Mouse (Mus musculus) midbrain, embryonic 15.5 days (tissue): ENCODE measurements around the gene Zbp1. TPM values are rescaled to one million over a fixed set of nuclear protein-coding genes. Genes with fewer than 3 reads are reported as not detected.
A peak's percentile ranks its signal among the peaks of the same experiment; 100 is the strongest.

ENCODE experiments used
- ATAC-seq: fragments of 200-750 bp; cut with Nextera tagmentation; replicated peaks from 2 replicates; pipeline ENCODE4 v1.8.0; 2017; ENCODE audit warnings: moderate TSS enrichment
- H3K27ac ChIP-seq: fragments of 300-500 bp; sonication (generic); 2 replicates; pipeline ENCODE4 v1.5.1; 2015; ENCODE audit warnings: mild to moderate bottlenecking, inconsistent platforms
- H3K27me3 ChIP-seq: fragments of 300-500 bp; sonication (generic); replicated peaks from 2 replicates; pipeline ENCODE4 v1.6.1; 2015; ENCODE audit warnings: inconsistent platforms
- H3K36me3 ChIP-seq: fragments of 300-500 bp; sonication (generic); replicated peaks from 2 replicates; pipeline ENCODE4 v1.6.1; 2015; ENCODE audit warnings: inconsistent platforms
- H3K4me1 ChIP-seq: fragments of 300-500 bp; sonication (generic); 2 replicates; pipeline ENCODE4 v1.6.1; 2015; ENCODE audit warnings: inconsistent platforms
- H3K4me2 ChIP-seq: fragments of 300-500 bp; sonication (generic); 2 replicates; pipeline ENCODE4 v1.6.1; 2015; ENCODE audit warnings: inconsistent platforms, mild to moderate bottlenecking, moderate library complexity
- H3K4me3 ChIP-seq: fragments of 300-500 bp; sonication (generic); 2 replicates; pipeline ENCODE4 v1.5.1; 2015; ENCODE audit warnings: mild to moderate bottlenecking, inconsistent platforms
- H3K9ac ChIP-seq: fragments of 300-500 bp; sonication (generic); 2 replicates; pipeline ENCODE4 v1.6.1; 2015; ENCODE audit warnings: mild to moderate bottlenecking, inconsistent platforms
- H3K9me3 ChIP-seq: fragments of 300-500 bp; sonication (generic); 2 replicates; pipeline ENCODE4 v1.6.1; 2016; ENCODE audit warnings: inconsistent platforms
- WGBS: fragments of 180-500 bp; shearing (Covaris S2); methylation state at CpG from one replicate; pipeline ENCODE4 v1.1.7; 2015; ENCODE audit warnings: mixed read lengths; 5-methylcytosine and 5-hydroxymethylcytosine counted together
- polyA plus RNA-seq: library from polyadenylated mRNA; unstranded; fragments of >200 nt; fragmentation: Nextera tagmentation; extraction: Ambion mirVana; gene quantifications from 2 replicates; pipeline ENCODE4 v1.2.1, GENCODE M21; 2015

Zbp1 gene
- polyA plus RNA-seq, 1 experiment from 2014 or later = 0.22 TPM

DNA sequence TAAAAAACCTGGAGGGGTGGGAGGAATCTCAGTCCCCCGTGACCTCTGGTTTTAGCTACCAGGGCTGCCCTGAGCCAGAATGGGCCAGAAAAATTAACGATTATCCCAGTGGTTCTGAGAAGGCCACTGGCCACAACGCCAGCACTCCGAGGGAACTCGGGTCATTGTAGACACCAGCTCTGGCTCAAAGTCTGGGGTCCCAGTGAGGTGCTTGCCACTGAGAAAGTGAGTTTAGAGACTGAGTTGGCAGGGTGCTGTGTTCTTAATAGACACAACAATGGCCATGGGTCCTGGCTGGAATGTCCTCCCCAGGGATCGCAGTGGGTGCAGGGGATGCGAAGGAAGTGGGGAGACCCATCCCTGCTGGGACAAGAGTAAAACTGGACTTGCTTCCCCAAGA, 36.8 kb downstream of the Zbp1 start:
- H3K4me3 ChIP-seq = no peak overlapping the region
- no peak overlapping the region for H3K4me2 ChIP-seq
- no peaks in the 10 kb centered on the region for H3K9me3 ChIP-seq
- no peak overlapping the region for H3K27ac ChIP-seq
- H3K36me3 ChIP-seq = no peaks in the 10 kb centered on the region
- no peak overlapping the region for H3K9ac ChIP-seq
- WGBS = 87% methylated on average over 7 of the region's 7 CpGs
- 0 out of 2 replicates have a peak, but pooled peaks cover 2% of the 10 kb centered on the region for H3K4me1 ChIP-seq
- no peak for ATAC-seq
- H3K27me3 ChIP-seq = no peaks in the 10 kb centered on the region

DNA sequence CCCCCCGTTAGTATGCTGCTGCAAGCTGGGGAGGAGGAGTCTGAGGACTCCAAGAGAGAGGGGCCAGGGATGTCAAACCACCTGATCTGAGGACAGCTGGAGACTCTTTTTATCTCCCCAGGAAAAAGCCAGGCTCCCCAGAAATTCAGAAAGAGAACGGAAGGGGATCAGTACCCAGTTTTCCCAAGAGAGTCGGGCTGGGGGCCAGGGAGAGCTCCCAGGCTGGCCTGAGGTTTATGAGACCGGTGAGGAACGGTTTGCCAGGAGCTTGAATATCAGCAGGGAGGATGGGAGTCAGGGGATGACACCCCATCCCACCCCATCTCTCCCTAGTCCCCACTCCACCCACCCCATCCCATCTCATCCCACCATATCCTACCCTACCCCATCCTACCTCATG, 37.2 kb downstream of the Zbp1 start:
- no peak for ATAC-seq
- H3K4me3 ChIP-seq = no peak overlapping the region
- no peaks in the 10 kb centered on the region for H3K36me3 ChIP-seq
- no peak overlapping the region for H3K27ac ChIP-seq
- H3K9ac ChIP-seq = no peak overlapping the region
- WGBS = 63% methylated on average over 4 of the region's 5 CpGs
- no peaks in the 10 kb centered on the region for H3K27me3 ChIP-seq
- H3K4me1 ChIP-seq = 0 out of 2 replicates have a peak, but pooled peaks cover 1% of the 10 kb centered on the region
- no peak overlapping the region for H3K4me2 ChIP-seq
- H3K9me3 ChIP-seq = no peaks in the 10 kb centered on the region

DNA sequence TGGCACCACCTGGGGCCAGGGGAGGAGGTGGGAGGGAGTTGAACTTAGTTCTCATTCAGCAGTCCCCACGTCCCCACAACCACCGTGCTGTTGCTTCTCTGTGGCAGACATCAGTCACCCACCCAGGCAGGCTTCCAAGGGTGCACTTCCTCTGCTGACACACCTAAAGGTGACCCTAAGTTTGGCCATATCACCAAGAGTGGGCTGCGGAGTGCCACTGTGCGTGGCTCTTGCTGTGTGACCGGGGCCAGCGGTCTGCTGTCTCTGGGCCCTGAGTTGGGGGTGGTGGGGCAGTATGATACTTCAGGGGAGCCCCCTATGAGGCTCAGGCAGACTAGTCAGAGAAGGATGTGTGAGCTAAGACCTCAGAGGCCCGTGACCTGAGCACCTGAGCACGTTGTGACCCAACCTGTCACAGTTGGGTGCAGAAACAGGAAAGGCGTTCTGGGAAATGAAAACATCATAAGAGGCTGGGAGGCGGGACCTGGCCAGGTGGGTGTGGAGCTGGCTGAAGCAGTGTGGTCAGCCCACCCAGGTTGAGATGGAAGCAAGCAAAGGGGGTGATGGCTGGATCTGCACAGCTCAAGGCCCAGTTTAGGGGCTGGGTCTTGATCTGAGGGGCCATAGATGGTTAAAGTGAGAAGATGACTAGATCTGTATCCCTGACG, 37.9 kb downstream of the Zbp1 start:
- no peak overlapping the region for H3K27ac ChIP-seq
- ATAC-seq = no peak
- 80% methylated on average over 11 of the region's 11 CpGs for WGBS
- no peak overlapping the region for H3K4me3 ChIP-seq
- no peaks in the 10 kb centered on the region for H3K4me1 ChIP-seq
- no peak overlapping the region for H3K4me2 ChIP-seq
- H3K27me3 ChIP-seq = no peaks in the 10 kb centered on the region
- H3K9ac ChIP-seq = no peak overlapping the region
- H3K36me3 ChIP-seq = no peaks in the 10 kb centered on the region
- H3K9me3 ChIP-seq = no peaks in the 10 kb centered on the region

DNA sequence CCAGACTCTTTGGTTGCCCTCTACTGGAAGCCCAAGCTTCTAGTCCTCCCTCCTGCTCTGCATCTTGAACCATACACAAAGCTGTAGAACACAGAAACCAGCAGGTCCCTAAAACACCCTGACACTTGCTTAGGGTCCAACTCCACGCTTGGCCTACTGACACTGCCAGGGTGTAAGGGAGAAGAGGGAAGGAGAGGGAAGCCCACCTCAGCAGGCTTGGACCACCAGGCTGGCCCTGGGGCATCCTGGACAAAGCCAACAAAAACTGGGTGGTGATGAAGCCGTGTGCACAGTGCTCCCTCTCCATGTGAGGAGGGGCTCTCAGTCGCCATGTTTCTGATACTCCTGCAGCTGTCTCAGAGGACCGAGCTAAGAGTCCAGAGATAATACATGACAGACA, 38.7 kb downstream of the Zbp1 start:
- Histone ChIP-seq H3K27me3 (no peaks in the 10 kb centered on the region), H3K4me2 (no peak overlapping the region), H3K9ac (no peak overlapping the region), H3K36me3 (no peaks in the 10 kb centered on the region), H3K4me3 (no peak overlapping the region), H3K9me3 (no peaks in the 10 kb centered on the region), H3K4me1 (no peaks in the 10 kb centered on the region), H3K27ac (no peak overlapping the region)
- whole genome bisulfite sequencing = 86% methylated on average over 4 of the region's 4 CpGs
- ATAC-seq = no peak

DNA sequence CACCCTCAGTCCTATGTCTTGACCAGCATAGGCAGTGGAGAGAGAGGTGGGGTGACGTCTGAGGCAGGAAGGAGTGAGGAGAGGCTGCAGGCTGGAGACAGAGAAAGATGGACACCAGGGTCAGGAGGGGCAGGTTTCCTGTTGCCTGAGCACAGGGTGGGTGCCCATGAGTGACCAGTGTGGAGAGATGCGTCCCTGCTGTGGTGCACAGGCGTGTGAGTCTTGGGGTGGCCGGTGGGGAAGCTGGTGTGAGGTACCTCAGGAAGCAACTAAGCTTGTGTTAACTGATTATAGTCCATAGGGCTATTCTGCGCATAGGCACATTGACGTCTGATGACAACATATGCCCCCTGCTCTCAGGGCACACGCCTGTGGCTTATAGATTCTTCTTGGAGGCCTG, 39.7 kb downstream of the Zbp1 start:
- WGBS = 83% methylated on average over 7 of the region's 7 CpGs
- no peaks in the 10 kb centered on the region for H3K9me3 ChIP-seq
- H3K36me3 ChIP-seq = no peaks in the 10 kb centered on the region
- no peak overlapping the region for H3K27ac ChIP-seq
- no peak for ATAC-seq
- H3K4me3 ChIP-seq = no peak overlapping the region
- H3K27me3 ChIP-seq = no peaks in the 10 kb centered on the region
- peaks cover 7% of the 10 kb centered on the region for H3K4me1 ChIP-seq
- H3K4me2 ChIP-seq = no peak overlapping the region
- no peak overlapping the region for H3K9ac ChIP-seq

DNA sequence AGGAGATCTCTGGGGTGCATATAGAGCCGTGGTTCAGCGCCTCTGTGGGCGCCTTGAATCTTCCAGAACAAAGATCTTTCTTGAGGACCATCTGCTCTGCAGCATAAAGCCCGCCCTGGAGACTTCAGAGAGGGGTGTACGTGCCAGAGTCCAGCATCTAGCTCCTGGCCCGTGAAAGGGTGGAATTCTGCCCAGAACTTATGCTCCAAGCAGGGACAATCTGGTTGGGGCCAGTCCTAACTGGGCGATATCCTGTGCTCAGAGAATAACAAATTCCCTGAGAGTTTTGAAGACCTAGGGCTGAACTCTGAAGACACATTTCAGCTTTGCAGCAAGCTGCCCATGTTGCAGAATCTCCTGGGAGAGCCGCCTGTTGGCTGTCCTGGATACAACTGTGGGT, 40.8 kb downstream of the Zbp1 start:
- ATAC-seq = no peak

DNA sequence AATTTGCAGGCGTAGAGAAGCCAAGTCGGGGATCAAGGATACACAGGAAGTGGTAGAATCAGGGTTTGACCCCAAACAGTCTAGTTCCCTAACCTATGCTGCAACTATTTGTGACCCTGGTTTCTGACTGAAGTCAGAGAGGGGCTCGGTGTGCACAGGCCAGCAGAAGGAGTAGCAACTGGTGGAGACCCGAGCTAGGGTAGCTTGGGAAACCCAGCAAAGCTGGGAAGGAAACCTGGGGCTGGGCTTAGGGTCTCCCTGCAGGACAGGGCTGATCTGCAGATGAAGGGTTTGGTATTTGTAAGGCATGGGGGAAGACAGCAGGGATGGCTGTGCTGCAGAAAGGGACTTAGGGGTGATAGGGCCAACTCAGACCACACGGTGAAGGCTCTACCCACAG, 41.2 kb downstream of the Zbp1 start:
- ATAC-seq = no peak
- H3K9me3 ChIP-seq = no peaks in the 10 kb centered on the region
- 87% methylated on average over 5 of the region's 5 CpGs for WGBS
- no peak overlapping the region for H3K27ac ChIP-seq
- H3K36me3 ChIP-seq = no peaks in the 10 kb centered on the region
- no peak overlapping the region for H3K4me2 ChIP-seq
- no peak overlapping the region for H3K9ac ChIP-seq
- no peak overlapping the region for H3K4me3 ChIP-seq
- H3K4me1 ChIP-seq = peaks cover 19% of the 10 kb centered on the region
- no peaks in the 10 kb centered on the region; the same call in 1 of the 2 replicates for H3K27me3 ChIP-seq

More for the DNA sequence above, 40.8 kb downstream of the Zbp1 start:
- H3K4me1 ChIP-seq = peaks cover 15% of the 10 kb centered on the region
- no peak overlapping the region for H3K27ac ChIP-seq
- no peak overlapping the region for H3K9ac ChIP-seq
- H3K36me3 ChIP-seq = no peaks in the 10 kb centered on the region
- no peaks in the 10 kb centered on the region for H3K27me3 ChIP-seq
- no peak overlapping the region for H3K4me2 ChIP-seq
- H3K9me3 ChIP-seq = no peaks in the 10 kb centered on the region
- no peak overlapping the region for H3K4me3 ChIP-seq
- 86% methylated on average over 8 of the region's 8 CpGs for WGBS

DNA sequence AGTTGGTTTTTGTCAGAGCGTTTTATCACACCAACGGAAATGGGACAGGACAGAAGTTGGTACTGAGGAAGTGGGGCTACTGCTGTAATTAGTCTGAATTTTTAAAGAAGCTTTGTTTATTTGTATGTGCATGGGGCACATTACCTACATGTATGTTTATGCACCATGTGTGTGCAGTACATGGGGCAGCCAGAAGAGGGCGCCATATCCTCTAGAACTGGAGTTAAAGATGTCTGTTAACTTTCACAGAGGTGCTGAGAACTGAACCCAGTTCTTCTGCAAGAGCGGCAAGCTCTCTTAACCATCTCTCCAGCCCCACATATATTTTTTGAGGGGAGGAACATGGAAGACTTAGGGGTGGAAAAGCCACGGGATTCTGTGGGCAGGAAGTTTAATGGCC, 43.0 kb downstream of the Zbp1 start:
- Histone ChIP-seq H3K9ac (no peak overlapping the region), H3K4me2 (no peak overlapping the region), H3K9me3 (no peaks in the 10 kb centered on the region), H3K4me1 (peaks cover 34% of the 10 kb centered on the region), H3K27ac (no peak overlapping the region), H3K27me3 (no peaks in the 10 kb centered on the region; the same call in 1 of the 2 replicates), H3K36me3 (no peaks in the 10 kb centered on the region), H3K4me3 (no peak overlapping the region)
- ATAC-seq = no peak
- WGBS = 93% methylated on average over 5 of the region's 5 CpGs

DNA sequence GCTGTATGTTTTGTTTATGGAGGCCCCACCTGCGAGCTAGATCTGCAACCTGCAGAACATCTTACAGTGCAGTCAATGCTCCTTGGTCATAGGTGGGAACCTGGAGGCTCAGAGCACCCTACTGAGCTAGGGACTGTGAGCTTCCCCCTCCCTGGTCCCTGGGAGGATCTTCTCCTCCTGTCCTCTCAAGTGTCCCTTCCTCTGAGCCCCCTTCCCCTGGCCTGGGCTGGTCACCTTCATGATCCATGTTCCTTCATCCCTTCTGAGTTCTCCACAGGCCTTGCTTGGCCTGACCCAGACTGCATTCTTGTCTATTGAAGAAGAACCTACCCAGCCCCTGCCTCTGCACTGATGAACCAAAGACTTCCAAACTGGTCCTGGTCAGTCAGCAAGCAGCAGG, 44.2 kb downstream of the Zbp1 start:
- WGBS = 50% methylated on average over 1 of the region's 1 CpGs
- peak overlapping the region; percentile 55 for H3K4me2 ChIP-seq
- ATAC-seq = 0 out of 2 replicates have a peak, but pooled peaks have one; percentile 3
- H3K4me1 ChIP-seq = peaks cover 34% of the 10 kb centered on the region
- H3K27me3 ChIP-seq = no peaks in the 10 kb centered on the region; the same call in 1 of the 2 replicates
- no peak overlapping the region for H3K9ac ChIP-seq
- H3K4me3 ChIP-seq = 0 out of 2 replicates have a peak overlapping the region, but pooled peaks have one; percentile 1
- H3K9me3 ChIP-seq = no peaks in the 10 kb centered on the region
- no peaks in the 10 kb centered on the region for H3K36me3 ChIP-seq
- peak overlapping the region; percentile 82 for H3K27ac ChIP-seq

DNA sequence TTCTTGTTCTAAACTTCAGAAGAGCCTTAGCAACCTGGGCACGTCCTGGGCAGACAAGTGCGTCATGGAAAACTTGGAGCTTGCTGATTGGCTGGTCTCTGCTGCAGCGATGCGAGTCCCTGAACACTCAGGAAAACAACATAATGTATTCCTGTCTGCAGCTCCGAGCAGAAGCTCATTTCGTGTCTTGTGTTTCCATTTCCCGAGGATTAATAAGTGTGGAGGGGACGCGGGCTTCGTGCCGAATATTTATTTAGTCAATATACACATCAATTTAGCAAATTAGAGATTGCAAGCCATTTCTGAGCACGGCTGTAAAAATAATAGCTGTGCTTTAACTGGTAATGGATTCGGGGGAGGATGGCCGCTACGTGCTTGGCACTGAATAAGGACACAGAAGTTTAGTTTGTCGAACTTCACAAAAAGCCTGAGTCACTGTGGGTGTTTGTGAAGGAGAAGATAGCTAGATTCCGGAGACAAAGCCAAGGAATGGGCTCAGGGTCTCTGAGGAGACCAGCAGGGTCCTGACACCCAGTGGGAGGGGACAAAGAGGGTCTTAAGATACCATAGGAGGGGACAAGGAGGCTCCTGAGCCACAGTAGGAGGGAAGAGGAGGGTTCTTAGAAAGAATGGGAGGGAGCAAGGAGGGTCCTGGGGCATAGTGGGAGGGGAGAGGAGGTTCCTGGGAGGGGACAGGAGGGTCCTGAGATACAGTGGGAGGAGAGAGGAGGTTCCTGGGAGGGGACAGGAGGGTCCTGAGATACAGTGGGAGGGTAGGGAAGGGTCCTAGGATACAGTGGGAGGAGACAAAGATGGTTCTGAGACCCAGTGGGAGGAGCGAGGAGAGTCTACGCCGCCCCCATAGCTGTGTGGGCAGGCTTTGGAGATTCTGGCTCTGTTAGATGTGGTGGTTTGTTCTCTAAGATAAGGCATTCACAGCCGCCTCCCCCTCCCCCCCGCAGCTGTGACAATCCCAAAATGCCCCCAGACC, 44.9 kb downstream of the Zbp1 start:
- WGBS = 2% methylated on average over 22 of the region's 22 CpGs
- H3K9me3 ChIP-seq = no peaks in the 10 kb centered on the region
- ATAC-seq = peak; percentile 90
- peak overlapping the region; percentile 55 for H3K4me2 ChIP-seq
- no peaks in the 10 kb centered on the region for H3K36me3 ChIP-seq
- H3K4me1 ChIP-seq = peaks cover 34% of the 10 kb centered on the region
- H3K27ac ChIP-seq = peak overlapping the region; percentile 82
- H3K27me3 ChIP-seq = no peaks in the 10 kb centered on the region; the same call in 1 of the 2 replicates
- peak overlapping the region; percentile 27 for H3K4me3 ChIP-seq
- peak overlapping the region; percentile 31 for H3K9ac ChIP-seq

DNA sequence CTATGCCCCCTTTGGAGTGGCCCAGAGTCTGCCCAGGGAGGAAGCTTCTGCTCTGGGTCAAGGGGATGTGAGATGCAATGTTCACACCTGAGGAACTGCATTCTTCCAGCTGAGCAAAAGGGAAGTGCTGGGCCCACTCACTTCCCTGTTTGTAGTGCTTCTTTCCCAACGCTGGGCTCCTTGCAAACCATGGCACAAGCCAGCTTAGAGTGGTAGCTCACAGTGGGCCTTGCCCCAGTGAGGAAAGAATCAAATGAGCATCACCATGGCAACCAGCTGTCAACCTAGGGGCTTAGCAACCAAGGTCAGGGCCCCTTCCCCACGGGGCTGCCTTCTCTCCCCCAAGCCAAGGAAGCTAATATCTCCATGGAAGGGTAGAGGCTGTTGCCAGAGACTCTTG, 45.7 kb downstream of the Zbp1 start:
- H3K4me3 ChIP-seq = no peak overlapping the region
- H3K4me2 ChIP-seq = peak overlapping the region; percentile 55
- H3K9me3 ChIP-seq = no peaks in the 10 kb centered on the region
- peak; percentile 57 for ATAC-seq
- H3K27me3 ChIP-seq = no peaks in the 10 kb centered on the region; the same call in 1 of the 2 replicates
- peak overlapping the region; percentile 82 for H3K27ac ChIP-seq
- H3K9ac ChIP-seq = no peak overlapping the region
- H3K4me1 ChIP-seq = peaks cover 34% of the 10 kb centered on the region
- no peaks in the 10 kb centered on the region for H3K36me3 ChIP-seq
- 9% methylated on average over 2 of the region's 2 CpGs for WGBS

DNA sequence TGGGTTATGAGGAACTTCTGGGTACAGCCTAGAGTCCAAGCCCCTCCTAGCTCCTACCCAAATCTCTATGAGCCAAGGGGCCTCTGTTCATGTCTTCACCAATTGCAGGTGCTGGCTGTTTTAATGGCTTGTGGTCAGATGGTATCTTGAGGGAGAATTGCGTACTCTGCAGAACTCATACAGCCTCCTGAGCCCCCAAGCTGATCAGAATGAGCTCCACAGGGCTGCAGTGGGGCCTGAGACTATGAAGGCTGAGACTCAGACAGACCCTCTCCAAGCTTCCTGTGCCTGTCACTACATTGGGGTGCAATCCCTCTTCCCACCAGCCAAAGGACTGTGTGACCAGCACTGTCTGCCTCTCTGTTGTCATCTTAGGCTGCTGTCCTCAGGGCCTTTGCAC, 46.3 kb downstream of the Zbp1 start:
- H3K4me1 ChIP-seq = peaks cover 34% of the 10 kb centered on the region
- H3K9ac ChIP-seq = no peak overlapping the region
- no peak overlapping the region for H3K4me2 ChIP-seq
- H3K27ac ChIP-seq = peak overlapping the region; percentile 82
- H3K9me3 ChIP-seq = no peaks in the 10 kb centered on the region
- no peak for ATAC-seq
- H3K4me3 ChIP-seq = no peak overlapping the region
- H3K27me3 ChIP-seq = no peaks in the 10 kb centered on the region; the same call in 1 of the 2 replicates
- WGBS = 100% methylated on average over 1 of the region's 1 CpGs
- no peaks in the 10 kb centered on the region for H3K36me3 ChIP-seq
